Mouse (Mus musculus) cerebellum, postnatal 4 days (tissue): ENCODE data around the gene Gm20747.
"Not testable (repeated sequence)": the region's sequence is repeated elsewhere in the genome, so short reads cannot be mapped to it uniquely, and the experiment has no call there.

Experiments used
- DNase-seq, 2 experiments: peaks; one replicate each; pipeline ENCODE4 v3.0.0; 2022; ENCODE audit warnings: low spot score in 2 of 2, mixed read lengths in 1 of 2

Gm20747 gene

DNA sequence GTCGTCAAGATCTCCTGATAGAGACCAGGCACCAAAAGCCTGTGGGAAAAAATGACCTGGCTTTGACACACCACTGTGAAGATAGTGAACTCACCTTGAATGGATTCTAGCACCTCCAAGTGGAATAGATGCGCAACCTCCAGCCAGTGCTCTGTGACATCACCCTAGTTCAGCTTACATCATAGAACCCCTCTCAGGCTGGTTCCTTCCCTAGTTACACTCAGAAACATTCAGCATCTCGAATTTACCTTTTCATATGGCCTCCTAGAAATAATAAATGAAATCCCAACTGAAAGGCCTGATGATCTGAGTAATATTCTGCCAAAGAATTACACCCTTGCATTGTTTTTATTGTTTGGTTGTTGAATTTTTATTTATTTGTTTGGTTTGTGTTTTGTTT is at the start of gene Gm20747:
TSS of gene Gm20747 (minus strand) at position 101 of the 400 bp plus-strand sequence.
- DNase-seq = not testable (repeated sequence)
